Mouse (Mus musculus) embryo, embryonic 9.5 days (tissue): ENCODE measurements around the gene Gtf2h3.
A peak's percentile ranks its signal among the peaks of the same experiment; 100 is the strongest.
"Not testable (repeated sequence)": the region's sequence is repeated elsewhere in the genome, so short reads cannot be mapped to it uniquely, and the experiment has no call there.

Experiments
- DNase-seq: peaks from one replicate; pipeline ENCODE4 v3.0.0-alpha.2; 2017; ENCODE audit errors: extremely low spot score

Gtf2h3 gene

DNA sequence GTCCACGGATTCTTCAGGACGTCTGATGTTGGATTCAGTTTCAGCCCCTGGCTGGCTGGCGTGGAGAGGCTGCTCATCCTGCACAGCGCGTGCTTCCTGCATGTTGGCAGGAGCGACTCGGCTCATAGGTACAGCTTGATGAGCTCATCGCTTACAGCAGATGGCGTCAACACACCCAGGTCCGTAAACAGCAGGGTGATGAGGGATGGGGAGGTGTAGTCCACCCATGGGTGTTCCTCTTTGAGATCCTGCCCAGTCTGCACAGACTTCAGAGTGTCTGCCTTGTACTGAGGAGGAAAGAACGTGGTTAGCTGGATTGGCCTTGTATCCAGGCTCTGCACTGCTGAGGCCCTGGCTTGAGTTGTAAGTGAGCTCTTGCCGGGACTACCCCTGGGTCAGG, 7.9 kb upstream of the Gtf2h3 start:
- DNase-seq, result no peak

DNA sequence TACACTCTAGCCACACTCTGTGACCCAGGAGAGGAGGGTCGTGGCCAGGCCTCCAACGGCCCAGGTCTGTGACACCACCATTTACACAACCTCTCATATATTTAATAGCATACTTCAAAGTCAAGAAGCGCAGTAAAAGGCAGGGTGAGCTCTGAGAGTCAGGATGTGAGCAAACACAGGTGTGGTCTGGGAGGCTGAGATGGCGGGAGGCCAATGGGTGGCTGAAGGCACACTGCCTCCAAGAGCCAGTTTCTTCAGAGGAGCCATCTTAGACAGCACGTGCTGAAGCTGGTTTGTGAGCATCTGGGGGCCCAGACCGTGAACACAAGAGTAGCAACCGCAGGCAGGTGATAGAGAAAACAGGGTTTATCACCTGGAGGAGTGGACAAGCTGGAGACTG, 3.5 kb upstream of the Gtf2h3 start:
- no peak for DNase-seq

DNA sequence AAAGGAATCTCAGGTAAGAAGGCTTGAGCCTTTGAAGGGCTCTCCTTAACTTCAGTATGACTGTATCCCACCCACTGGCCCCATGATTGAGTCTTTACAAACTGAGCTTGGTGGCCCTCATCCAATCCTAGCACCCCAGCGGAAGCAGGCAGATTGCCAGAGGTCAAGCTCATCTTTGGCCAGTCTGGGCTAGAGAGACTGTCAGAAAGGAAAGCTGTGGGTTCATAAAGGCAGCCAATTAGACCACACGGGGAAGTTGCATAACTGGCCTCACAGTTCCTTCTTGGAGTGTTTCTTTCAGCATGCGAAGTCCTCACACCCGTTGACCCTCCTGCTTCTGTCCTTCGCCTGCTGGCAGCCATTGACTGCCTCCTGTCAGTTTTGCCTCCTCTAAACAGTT, 3.6 kb downstream of the Gtf2h3 start:
- DNase-seq, result no peak

DNA sequence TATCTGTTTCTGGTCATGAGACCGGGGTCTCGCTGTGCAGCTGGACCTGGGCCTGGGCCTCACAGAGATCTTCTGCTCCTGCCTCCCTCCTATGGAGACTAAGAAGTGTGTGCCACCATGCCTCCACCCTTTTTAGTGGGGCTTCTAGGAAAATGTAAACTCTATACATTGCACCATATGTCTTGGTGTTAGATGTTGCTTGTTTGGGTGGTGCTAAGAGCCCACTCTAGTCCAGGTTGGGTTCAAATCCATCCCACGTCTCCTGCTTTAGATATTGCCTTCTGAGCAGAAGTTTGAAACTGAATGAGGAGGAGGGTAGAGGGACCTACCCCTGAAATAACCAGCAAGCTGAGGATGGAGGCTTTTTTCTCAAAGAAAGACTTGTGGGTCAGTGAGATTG, 13.8 kb downstream of the Gtf2h3 start:
- no peak for DNase-seq

DNA sequence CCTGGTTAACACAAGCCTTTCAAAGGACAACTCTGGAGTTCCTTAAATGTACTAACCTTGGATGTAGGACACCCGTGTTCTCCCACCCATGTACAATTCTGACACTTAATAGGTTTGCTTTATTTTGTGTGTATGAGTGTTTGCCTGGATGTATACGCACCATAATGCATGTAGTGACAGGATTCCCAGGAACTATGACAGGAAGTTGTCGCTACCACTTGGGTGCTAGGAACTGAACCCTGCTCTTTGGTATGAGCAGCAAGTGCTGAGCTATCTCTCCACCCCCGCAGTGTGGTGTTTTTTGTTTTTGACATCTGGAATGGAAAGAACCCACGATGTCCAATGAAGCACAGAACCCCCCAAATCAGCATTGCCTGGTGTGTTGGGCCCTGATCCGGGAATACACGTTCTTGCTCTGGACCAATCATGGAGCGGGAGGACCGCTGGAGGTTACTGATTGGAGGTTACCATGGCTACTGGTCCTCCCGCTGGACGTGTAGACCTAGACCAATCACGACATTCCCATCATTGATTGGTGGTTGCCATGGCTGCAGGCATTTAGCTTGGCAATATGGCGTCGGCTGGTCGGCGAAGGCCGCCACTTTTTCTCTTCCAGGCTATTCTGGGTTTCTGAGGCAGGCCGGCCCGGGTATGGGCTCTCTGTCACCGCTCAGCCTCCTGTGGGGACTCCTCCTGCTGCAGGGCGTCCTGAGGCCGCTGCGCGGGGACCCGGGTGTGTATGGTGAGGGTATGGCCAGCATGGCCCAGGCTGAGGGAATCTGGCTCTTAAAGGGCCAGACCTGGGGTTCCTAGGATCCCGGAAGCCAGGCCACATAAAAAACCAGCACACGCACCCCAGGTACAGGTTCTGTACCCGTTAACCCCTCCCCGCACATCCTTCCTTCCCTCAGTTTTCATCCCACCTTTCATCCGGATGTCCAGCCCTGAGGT, 19.6 kb downstream of the Gtf2h3 start:
- DNase-seq, result peak; percentile 89

DNA sequence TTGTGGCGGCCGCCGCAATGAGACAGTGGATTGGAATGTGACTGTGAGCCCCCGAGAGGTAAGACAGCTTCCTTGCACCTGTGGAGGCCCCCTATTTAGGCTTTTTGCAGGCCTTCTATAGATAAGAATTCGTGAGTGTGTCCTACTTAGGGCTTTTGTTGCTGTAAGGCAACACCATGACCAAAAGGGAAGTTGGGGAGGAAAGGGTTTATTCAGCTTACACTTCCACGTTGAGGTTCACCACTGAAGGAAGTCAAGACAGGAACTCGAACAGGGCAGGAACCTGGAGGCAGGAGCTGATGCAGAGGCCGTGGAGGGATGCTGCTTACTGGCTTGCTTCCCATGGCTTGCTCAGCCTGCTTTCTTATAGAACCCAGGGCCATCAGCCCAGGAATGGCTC, 20.8 kb downstream of the Gtf2h3 start:
- not testable (repeated sequence) for DNase-seq

DNA sequence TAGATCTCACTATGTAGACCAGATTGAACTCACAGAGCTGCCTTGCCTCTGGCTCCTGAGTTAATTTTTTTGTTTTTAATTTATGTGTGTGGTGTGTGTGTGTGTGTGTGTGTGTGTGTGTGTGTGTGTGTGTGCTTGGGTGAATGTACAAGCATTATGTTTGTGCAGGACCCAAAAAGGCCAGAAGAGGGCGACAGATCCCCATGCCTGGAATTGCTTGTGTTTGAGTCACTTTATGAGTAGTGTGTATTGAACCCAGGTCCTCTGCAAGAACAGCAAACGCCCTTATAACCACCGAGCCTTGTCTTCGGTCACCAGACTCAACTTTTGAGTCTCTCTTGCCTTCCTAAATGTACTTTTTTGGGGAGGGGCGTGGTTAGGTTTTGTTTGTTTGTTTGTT, 23.4 kb downstream of the Gtf2h3 start:
- peak; percentile 56 for DNase-seq

DNA sequence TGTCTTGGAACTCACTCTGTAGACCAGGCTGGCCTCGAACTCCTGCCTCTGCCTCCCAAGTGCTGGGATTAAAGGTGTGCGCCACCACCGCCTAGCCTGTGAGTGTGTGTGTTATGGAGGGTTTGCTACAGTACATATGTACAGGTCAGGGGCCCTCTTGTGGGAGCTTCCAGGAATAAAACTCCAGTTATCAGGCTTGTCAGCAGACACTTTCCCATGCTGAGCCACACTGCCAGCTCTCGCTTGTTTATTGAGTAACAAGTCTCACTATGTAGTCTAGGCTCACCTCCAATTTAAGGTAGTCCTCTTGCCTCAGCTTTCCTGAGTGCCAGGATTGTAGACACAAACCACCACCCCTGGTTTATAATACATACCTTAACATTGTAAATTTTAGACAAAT, 25.4 kb downstream of the Gtf2h3 start:
- no peak for DNase-seq

DNA sequence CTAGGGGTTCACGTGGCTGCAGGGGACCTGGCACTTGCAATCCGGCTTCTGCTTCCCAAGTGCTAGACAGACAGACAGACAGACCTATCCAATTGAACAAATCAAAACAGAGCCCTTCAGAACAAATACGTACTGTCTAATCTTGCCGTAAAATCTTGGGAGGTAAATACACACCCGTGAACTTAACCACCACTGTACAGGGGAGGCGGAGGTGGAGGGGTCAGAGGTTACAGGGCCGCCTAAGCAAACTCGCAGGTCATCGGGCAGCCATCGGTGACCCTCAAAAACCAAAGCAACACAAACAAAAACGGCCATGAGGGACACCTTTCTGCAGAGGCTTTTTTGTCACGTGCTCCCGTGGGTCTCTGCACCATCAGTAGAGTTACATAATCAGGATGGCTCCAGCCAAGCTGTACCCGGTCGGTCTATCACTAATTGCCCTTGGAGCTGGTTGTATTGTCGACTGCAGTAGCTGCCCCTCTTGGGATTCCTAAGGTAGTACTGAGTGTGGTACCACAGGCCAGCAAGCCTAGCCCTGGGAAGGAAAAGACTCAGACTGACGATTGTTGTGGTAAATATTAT, 26.2 kb downstream of the Gtf2h3 start:
- DNase-seq, result no peak

DNA sequence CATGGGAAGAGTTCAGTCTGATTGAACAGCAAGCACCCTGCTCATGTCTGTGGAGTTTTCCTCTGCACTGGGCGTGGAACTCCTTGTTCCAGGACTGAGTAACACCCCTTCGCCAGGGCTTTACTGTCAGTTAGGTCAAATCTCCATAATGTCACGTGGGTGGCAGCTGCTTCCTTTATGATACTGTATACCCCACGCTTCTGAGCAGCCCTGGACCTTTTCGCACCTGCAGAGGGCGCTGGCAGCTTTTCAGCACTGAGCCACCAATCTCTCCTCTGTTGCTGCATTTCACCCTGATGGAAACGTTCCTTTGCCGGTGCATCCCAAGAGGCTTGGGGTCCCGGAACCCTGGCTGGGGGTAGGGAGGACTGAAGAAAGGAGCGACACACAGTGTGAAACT, 32.0 kb downstream of the Gtf2h3 start:
- DNase-seq, result no peak

DNA sequence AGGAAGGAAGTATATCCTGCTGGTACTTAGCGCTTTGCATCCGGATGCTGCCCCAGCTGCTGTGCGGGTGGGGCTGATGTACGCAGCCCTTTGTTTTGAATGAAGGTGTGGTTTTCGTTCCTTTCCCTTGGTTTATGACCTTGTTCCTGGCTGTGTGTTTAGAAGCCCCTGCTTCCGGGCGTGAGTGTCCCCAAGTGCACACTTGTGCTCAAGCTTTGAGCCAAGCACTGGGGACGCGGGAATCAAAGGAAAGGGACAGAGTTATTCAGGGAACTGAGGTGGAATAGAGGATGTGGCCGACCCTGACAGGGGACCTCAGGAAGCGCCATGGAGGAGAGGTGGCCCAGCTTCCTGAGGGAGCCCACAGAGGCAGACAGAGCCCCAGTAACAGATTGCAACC, 35.8 kb downstream of the Gtf2h3 start:
- DNase-seq, result no peak

DNA sequence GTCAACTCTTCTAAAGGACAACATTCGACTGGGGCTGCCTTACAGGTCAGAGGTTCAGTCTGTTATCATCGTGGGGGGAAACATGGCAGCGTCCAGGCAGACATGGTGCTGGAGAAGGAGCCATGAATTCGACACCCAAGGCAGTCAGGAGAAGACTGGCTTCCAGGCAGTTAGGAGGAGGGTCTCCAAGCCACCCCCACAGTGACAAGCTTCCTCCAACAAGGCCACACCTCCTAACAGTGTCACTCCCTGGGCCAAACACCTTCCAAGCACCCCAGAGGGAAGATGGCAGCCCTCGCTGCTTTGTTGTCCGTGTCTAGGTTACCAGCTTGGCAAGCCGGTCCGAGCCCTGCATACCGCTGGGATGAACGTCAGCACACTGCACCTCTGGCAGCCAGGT, 39.8 kb downstream of the Gtf2h3 start:
- DNase-seq, result no peak

DNA sequence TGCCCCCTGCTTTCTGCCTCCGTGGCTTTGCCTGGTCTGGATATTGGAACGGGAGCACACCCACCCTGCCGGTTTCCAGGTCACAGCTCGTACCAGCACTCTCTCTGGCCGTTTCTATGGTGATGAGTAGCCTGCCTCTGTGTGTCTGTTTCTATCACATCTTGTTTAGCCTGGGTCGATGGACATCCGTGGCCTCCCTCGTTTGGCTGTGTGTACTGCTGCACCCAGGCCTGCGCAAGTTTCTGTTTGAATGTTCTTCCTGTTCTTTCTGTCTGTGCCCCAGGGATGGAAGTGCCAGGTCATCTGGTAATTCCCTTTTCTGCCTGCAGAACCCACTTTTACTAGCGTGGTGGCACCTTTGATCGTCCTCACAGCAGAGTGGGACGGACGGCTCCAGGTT, 42.4 kb downstream of the Gtf2h3 start:
- DNase-seq, result no peak

DNA sequence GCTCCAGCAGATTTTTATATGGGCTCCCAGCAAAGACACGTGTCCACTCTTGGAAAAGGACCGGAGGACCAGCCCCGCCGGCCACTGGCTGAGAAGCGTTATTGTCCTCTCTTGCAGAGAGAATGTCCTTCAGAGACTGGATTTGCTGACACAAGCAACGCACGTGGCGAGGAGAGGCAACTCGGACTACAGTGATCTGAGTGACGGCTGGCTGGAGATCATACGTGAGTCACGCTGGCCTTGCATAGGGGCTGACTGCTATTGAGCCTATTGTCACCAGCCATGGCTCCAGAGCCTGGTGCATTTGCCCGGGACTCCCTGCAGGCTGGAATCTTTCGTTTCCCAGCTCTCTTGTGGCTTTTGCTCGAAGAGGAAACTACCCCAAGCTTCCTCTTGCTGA, 44.0 kb downstream of the Gtf2h3 start:
- DNase-seq, result no peak

DNA sequence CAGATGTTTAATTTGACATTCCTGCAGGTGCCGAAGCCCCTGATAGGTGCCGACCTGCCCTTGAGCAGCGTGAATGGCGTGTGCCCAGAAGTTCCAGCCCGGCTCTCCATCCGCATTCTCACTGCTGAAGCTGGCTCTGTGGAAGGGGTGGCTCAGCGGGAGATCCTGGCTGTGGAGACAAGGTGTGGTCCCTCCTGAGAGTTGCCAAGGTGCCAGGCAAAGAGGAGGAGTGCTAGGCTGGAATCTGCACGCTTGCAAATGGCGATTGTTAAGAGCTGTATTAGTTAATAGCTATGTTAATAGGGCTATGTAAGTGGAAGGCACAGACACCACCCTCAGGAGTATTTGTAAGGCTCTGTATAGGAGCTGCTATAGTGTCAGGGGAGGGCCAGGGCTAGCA, 45.4 kb downstream of the Gtf2h3 start:
- no peak for DNase-seq

DNA sequence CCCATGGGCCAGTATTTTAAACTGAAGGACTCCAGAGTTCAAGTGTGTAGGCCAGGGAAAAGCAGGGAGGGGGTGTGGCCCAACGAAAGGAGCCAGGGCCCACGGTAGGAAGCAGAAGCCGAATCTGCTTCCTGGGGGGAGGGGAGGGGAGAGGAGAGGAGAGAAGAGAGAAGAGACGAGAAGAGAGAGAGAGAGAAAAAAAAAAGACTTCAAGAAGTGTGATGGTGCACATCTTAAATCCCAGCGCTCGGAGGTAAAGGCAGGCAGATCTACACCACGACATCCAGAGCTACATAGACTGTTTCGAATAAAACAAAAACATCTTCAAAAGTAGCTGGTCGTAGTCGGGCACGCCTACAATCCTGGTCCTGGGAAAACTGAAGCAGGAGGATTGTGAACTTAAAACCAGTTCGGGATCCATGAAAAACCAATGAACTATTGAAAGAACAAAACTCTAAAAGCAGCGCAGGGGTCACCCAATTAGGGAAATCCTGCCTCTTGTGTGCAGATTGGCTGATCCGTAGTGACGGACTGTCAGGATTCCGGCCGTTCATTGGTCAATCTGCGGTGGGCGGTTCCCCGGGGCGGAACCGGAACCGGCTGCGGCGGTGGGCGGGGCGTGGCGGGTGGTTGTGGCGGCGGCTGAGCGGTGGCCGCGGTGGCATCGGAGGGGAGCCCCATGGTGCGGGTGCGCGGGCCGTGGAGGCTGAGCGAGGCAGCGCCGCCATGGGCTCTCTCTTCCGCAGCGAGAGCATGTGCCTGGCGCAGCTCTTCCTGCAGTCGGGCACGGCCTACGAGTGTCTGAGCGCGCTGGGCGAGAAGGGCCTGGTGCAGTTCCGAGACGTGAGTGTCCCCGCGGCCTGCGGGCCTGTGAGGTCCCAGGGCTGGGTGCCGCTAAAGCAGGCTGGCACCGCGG, 49.8 kb downstream of the Gtf2h3 start, which contains the start of gene Atp6v0a2:
Gene Atp6v0a2 (plus strand): TSS at position 129 of the 916 bp plus-strand sequence.
- DNase-seq, result peak; percentile 95

DNA sequence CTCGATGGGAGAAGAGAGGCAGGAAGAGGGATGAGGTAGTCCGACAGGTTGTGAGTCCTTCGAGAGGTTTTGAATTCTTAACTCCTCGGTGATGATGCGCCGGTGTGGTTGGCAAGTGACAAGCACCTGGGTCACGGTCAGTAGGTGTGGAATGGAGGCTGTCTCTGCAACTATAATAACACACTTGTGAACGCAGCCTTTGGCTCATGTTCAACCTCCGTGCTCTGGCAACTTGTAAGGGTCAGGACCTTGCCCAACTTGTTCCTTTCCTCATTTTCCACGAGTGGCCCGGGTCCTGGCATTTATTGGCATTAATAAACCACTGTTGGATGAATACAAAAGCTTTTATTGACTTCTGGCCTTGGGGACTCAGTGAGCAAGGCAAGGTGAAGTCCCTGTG, 50.7 kb downstream of the Gtf2h3 start:
- no peak for DNase-seq

DNA sequence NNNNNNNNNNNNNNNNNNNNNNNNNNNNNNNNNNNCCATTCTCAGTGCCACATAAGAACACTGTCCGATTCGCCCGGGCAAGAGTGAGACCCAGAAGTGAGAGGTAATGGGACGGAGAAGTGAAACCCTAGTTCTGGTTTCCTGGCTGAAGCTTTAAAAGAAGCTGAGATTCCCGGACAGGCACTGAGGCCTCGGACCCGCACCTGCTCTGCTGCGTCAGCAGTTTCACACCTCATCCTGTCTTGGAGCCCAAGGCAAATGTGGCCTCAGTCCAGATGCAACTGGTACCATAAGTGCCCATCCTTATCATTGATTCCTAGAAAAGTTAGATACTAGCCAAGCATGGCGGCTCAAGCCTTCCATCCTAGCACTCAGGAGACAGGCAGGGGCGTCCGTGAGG, 52.7 kb downstream of the Gtf2h3 start:
- no peak for DNase-seq

DNA sequence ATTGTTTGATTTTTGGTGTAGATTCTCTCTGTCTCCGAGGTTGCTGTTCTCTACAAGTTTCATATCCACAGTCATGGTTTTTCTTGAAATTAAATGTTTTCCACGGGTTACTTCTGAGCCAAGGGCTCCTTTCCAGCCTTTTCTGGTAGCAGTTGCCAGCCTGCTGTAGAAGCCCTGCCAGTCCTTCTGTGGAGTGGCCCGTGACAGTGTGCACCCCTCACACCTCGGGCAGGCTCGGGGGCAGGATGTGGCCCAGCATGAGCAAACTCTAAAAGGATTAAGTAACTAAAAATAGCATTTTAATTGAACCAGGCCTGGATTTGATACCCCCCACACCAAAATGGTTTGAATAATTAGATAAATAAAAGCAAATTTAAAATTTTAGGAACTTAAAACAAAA, 53.5 kb downstream of the Gtf2h3 start:
- DNase-seq, result no peak

DNA sequence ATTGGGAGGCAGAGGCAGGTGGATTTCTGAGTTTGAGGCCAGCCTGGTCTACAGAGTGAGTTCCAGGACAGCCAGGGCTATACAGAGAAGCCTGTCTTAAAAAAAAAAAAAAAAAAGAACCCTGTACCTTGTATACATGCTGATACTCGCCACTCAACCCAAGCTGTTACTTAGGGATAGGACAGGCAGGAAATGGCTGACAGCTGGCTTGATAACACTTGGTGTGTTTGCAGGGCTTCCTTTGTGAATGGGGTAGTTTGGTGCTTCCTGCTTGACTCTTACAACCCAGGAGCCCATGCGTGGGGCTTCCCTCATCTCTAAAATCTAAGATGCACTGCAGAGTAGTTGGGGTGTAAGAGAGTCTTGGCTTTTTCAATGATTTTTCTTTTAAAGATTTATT, 54.5 kb downstream of the Gtf2h3 start:
- no peak for DNase-seq

DNA sequence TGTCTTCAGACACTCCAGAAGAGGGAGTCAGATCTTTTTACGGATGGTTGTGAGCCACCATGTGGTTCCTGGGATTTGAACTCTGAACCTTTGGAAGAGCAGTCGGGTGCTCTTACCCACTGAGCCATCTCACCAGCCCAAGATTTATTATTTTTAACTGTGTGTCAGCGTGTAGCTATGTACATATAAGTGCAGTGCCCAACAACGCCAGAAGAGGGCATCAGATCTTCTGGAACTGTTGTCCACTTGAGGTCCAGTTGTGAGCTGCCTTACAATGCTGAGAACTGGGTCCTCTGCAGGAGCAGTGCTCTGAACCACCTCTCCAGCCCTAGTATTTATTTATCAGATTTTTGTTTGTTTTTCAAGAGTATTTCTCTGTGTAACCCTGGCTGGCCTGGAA, 56.1 kb downstream of the Gtf2h3 start:
- DNase-seq, result peak; percentile 8

DNA sequence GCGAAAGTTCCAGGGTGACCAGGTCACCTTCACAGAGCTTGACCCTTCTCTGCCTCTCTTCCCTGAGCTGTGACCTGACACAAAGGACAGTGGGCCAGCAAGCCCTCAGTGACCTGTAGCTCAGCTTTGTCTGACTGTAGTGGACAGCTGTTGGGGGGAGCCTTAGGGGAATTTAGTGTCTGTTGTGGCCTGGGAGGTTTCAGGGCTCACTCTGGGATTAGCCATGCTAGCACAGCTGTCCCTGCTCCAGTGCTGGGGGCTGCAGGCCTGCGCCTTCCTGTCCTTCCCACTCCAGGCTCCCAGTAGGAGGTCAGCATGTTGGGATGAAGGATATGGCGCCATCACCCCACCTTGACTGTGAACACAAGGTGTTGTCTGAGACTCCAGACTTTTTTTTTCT, 57.2 kb downstream of the Gtf2h3 start:
- DNase-seq, result no peak
